Mouse (Mus musculus): ENCODE data around the gene Acss2.

Gene Acss2
- long read RNA-seq, experiment 1, transcript Acss2-201 (18 exons, 2,931 nt): major isoform, 19 of 30 reads
- long read RNA-seq, experiment 1, partial matches to known transcripts: 4 of 30 reads
- long read RNA-seq, experiment 1, other reads (novel, unspliced or antisense): 6 of 30 reads
- long read RNA-seq, experiment 2, transcript Acss2-201 (18 exons, 2,931 nt): major isoform, 12 of 25 reads
- long read RNA-seq, experiment 2, partial matches to known transcripts: 3 of 25 reads
- long read RNA-seq, experiment 2, other reads (novel, unspliced or antisense): 10 of 25 reads

DNA sequence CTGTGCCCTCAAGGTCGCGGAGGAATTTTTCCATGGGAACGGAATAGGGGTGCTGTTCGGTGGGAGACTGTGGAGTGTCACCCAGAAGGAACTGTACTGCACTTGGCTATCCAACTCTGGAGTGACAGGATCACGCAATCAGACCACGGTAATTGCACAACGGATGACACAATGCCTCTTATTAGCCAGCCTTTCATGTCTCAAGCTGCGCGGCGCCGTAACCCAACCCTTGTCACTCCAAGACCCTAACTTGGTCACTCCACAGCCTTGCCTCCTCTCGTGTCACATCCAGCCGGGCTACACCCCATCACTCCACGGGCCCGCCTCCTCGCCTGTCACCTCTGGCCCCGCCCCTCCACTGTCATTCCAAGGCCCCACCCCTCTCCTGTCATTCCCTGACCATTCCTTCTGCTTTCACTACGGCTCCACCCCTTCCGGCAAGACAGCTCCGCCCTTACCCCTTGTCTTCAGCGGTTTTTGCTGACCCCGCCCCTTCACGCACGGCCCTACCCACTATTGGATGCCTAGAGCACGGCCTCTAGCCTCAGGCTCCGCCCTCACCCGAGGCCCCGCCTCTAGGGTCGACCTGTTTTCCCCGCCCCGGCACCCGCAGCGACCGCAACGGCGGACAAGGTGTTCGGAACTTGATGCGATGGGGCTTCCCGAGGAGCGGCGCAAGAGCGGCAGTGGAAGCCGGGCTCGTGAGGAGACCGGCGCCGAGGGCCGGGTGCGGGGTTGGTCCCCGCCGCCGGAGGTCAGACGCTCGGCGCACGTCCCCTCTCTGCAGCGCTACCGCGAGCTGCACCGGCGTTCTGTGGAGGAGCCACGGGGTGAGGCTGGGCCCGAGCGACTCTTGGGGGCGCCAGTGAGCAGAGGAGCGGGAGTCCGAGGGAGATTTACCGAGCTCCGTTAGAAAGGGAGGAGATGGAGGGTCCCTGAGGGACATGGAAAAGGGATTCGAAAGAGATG is at the start of gene Acss2, which contains the start of gene Ggt7:
TSS of gene Acss2 (plus strand) at position 494 of the 969 bp plus-strand sequence.
TSS of gene Ggt7 (minus strand) at position 783 of the 969 bp plus-strand sequence.
- intact Hi-C loops (cut with DNase I): loop anchor here (2.0 to 10.0 kb wide), 2 partner anchors 103 to 247 kb away; no protein-coding TSS in a partner anchor

DNA sequence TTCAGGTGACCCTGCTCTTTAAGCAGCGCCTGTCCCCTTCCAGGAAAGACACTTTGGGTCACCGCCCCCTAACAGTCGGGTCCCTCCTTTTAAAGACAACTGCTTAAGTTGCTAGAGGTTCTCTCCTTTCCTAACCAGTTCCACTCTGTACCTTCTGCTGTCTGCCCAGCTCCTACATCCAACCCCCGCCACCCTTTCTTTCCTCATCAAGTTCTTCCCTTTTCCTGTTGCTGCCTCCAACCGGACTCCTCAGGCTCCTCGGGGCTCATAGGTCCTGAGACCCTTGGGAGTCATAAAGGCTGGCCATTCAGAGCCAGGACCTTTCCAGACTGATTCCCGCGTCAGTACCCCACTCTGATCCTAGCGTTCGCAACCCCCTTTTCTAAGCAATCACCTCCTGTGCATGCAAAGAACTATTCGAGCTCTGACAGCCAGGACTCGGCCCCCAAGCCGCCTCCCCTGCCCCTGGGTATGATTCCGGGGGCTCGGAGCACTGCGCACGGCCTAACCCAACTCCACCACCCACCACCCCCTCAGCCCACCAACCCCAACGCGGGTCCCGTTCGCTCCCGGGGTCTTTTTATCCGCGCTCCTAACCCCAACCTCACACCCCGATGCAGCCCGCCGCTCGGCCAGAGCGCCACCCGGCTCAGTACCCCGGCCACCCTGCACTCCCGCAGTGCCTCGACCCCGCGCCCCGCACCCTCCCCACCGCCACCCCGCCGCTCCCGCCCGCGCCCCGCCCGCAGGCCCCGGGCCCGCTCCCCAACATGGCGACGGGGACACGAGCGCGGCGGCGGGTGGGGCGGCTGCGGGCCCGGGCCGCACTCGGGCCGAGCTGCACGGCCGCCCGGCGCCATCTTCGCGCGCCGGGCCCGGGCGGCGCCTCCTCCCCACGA is 44.8 kb upstream of the Acss2 start:
- intact Hi-C loops (cut with DNase I): no loop called here

DNA sequence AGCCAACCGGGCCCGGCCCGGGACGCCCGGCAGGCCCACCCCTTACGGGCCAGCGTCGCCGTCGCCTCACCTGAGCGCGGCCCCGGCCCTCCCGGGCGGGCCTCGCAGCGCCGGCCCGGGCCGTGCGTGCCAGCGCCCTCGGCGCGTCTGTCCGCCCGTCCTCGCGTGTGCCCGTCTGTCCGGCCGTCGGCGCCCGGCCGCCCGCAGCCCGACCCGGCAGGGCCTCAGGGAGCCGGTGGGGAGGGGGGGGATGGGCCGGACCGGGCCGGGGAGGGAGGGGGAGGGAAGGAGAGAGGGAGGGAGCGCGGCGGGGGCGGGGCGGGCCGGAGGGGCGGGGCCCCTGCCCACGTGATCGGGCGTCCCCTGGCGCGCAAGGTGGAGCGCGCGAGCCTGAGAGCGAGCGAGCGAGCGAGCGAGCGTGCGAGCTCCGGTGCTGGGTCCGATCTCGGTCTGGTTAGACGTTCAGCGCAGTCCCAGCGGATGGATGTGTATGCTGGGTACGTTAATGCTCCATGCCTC is 44.1 kb upstream of the Acss2 start, which contains the start of gene Ncoa6:
TSS of gene Ncoa6 (minus strand) at position 325 of the 519 bp plus-strand sequence.
- intact Hi-C loops (cut with DNase I): no loop called here

GRCm38 (mm10) chr2:155482021-155482420 is 35.7 kb upstream of the Acss2 start:
- intact Hi-C loops (cut with DNase I): no loop called here

GRCm38 (mm10) chr2:155490998-155491397 is 26.8 kb upstream of the Acss2 start:
- intact Hi-C loops (cut with DNase I): loop anchor here (5.0 kb wide), 1 partner anchor 281 kb away; no protein-coding TSS in a partner anchor

DNA sequence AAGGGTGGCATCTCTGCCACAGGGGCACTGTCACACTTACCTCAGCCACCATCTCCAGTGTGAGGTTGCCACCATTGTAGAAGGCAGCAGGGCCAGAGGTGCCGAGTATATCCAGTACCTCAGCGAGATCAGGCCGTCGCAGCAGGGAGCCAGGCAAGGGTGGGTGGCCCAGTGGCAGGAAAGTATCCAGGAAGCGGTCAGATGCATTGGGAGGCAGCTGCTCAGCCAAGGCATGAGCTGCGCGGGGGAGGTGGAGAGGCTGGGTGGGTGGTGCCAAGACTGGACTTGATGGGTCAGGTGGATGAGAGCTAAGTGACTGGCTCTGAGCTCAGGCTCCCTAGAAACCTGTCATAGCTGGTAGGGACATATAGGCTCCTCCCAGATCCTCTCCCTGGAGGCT is 15.2 kb upstream of the Acss2 start:
- intact Hi-C loops (cut with DNase I): no loop called here

DNA sequence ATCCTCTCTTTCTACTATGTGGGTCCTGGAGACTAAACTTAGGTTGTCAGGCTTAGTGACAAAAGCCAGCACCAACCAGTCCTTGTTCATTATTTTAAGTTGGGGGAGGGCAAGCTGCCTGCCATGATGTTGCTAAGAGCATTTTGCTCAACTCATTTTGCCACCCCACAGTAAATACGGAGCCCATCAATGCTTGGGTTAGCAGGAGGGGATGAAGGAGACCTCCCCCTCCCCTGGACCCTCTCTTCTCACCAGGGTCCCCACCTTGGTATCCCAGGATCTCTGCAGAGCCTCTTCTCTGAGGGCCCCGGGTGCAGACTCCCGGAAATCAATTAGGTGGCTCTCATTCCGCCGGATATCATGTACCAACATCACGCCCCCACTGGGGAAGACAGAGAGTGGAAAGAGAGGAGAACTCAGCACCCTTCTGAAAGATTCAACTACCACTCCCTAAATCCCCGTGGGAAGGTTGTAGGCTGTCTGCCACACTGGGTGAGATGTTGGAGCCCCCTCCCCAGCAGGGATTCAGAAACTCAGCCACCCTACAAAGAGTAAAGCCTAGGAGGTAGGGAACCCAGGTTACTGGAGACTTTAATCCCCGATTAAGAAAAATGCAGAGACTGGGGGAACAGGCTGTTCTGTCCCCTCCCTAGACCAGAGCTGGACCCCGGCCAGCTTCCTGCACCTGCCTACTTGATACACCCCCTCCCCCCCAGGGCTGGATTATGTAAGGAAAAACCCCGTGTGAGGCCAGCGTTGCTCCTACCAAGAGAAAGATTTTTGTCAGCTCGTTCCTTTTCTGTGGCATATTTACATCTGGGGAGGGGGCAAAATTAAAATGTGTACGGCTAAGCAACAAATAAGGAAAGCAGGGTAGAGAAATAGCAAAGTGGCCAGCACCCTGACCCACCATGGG is 13.1 kb upstream of the Acss2 start:
- intact Hi-C loops (cut with DNase I): no loop called here

GRCm38 (mm10) chr2:155505811-155506210 is 11.9 kb upstream of the Acss2 start:
- intact Hi-C loops (cut with DNase I): no loop called here

DNA sequence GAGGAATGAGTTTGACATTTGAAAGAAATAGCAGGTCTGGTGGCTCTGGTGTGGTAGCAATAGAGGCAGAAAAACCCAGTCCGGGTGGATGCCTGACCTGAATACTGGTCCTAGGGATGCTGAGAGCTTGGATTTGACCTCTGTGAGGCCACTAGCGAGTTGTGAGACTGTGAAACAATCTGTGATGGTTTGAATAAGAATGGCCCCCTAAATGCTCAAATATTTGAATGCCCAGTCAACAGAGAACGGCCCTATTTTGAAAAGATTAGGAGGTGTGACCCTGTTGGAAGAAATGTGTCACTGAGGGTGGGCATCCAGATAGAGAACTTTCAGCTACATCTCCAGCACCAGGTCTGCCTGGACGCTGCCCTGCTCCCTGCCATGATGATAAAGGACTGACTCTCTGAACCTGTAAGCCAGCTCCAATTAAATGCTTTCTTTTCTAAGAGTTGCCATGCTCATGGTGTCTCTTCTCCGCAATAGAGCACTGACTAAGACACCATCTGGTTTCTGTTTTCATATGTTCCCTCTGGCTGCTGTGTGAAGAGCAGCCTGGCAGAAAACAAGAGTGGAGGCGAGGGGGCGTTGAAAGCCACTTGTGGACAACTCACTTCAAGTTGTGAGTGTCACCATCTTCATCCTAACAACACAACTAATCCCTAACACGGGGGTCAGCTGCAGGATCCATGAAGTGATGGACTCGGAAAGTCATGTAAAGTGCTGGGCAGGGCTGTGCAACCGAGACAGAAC is 9.9 kb upstream of the Acss2 start:
- intact Hi-C loops (cut with DNase I): no loop called here

DNA sequence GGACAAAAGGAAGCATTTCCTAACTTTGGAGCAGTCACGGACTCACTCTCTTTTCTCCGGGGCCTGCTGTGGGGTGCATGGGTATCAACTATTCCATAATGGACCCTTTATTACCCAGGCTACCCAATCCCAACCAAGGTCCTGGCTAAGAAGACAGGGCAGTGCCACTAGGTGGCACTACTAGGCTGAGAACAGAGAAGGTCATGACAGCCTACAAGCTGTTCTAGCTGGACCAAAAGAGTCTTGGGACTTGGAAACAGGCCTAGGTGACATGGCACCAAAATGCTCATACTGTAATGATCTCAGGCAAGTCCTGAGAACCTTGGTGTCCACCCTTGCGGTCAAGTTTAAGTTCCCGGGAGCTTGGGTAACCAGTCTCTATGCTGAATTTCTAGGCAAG is 5.3 kb upstream of the Acss2 start:
- intact Hi-C loops (cut with DNase I): loop anchor here (2.0 to 10.0 kb wide), 2 partner anchors 114 to 252 kb away; no protein-coding TSS in a partner anchor

GRCm38 (mm10) chr2:155513543-155513942 is 4.2 kb upstream of the Acss2 start:
- intact Hi-C loops (cut with DNase I): loop anchor here (2.0 to 10.0 kb wide), 2 partner anchors 113 to 251 kb away; no protein-coding TSS in a partner anchor

- intact Hi-C loops (cut with DNase I): loop anchor here (1.0 to 10.0 kb wide), 2 partner anchors 70 to 250 kb away; no protein-coding TSS in a partner anchor
Observed at GRCm38 (mm10) chr2:155514666-155515065, 3.1 kb upstream of the Acss2 start.

GRCm38 (mm10) chr2:155515941-155516340 is 1.8 kb upstream of the Acss2 start:
- intact Hi-C loops (cut with DNase I): loop anchor here (1.0 to 10.0 kb wide), 3 partner anchors 68 to 249 kb away; no protein-coding TSS in a partner anchor

DNA sequence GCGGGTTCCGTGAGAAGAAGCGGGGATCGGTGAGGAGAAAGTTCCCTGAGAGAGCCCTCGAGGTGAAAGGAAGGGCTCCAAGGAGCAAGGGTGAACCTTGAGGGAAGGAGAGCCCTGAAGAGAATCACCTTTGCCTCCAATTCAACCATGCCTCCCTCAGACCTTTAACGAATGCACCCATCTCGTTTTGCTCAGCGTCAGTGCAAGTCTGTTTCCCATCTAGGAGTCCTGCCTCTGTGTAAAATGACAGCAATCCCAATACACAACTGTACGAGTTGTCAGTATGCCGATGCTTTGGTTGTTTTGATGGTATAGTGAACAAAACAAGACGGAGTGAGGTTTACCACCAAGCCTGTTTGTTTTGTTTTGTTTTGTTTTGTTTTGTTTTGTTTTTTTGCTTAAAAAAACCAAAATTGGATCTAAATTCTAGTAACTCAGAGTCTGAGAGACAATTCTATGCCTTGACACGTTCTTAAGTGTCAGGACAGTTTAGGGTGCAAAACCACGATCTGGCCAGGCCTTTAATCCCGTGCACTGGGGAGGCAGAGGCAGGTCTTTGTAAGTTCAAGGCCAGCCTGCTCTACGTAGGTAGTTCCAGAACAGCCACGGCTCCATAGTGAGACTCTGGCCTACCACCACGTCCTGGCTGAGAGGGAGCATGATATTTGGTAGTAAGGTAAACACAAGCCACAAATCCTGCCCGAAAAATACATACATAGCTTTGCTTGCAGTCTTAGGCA is 953 bp downstream of the Acss2 start:
- intact Hi-C loops (cut with DNase I): loop anchor here (10.0 kb wide), 1 partner anchor 246 kb away; no protein-coding TSS in a partner anchor

- intact Hi-C loops (cut with DNase I): no loop called here
Observed at GRCm38 (mm10) chr2:155523706-155524105, 6.0 kb downstream of the Acss2 start.

GRCm38 (mm10) chr2:155524378-155524777 is 6.6 kb downstream of the Acss2 start:
- intact Hi-C loops (cut with DNase I): no loop called here

DNA sequence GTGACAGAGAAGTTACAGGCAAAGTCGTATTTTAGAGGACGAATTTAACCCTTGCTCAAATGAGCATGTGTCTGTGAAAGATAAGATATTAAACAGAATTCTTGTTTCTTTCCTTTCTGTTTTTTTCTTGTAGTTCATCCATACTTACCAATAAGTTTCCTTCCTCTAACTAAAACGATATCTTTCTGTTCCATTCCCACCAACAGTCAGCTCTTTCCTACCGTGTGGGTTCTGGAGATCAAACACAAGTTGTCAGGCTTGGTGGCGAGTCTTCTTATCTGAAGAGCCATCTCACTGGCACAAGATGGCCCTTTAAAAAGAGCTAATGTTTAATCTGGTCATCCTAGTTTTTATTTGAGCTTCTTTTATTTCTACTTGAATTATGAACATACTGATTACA is 9.6 kb downstream of the Acss2 start:
- intact Hi-C loops (cut with DNase I): no loop called here

GRCm38 (mm10) chr2:155536292-155536691 is 18.5 kb downstream of the Acss2 start:
- intact Hi-C loops (cut with DNase I): no loop called here
